Mouse (Mus musculus) brain, embryonic 18.5 days (tissue): ENCODE measurements at regions not wholly inside any gene's neighbourhood (a gene's known extent, or its start where the extent isn't known, plus 50 kb on each side); places are given as distances from the start of the nearest gene placed in this dataset.

Experiments used
- DNase-seq: peaks from one replicate; pipeline ENCODE4 v3.0.0-alpha.2; 2012; ENCODE audit warnings: low read depth, low spot score

DNA sequence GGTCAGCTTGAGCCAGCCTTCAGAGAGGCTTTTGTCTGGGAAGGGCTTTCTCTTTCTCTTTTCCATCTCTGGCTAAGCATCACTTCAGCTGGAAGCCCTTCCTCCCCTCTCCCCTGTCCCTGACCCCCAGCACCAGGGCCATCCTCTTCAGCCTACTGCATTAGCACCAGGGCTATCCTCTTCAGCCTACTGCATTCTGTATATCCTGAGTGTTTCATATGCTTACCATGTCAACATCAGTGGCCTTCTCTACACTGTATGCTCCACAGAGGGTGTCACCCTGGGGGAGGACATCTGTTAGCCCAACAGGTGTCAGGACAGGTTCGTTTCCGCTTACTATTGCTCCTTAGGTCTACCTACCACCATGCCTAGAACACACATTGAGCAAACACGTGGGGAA is 282.5 kb downstream of the Rps24 start:
- DNase-seq = no peak

DNA sequence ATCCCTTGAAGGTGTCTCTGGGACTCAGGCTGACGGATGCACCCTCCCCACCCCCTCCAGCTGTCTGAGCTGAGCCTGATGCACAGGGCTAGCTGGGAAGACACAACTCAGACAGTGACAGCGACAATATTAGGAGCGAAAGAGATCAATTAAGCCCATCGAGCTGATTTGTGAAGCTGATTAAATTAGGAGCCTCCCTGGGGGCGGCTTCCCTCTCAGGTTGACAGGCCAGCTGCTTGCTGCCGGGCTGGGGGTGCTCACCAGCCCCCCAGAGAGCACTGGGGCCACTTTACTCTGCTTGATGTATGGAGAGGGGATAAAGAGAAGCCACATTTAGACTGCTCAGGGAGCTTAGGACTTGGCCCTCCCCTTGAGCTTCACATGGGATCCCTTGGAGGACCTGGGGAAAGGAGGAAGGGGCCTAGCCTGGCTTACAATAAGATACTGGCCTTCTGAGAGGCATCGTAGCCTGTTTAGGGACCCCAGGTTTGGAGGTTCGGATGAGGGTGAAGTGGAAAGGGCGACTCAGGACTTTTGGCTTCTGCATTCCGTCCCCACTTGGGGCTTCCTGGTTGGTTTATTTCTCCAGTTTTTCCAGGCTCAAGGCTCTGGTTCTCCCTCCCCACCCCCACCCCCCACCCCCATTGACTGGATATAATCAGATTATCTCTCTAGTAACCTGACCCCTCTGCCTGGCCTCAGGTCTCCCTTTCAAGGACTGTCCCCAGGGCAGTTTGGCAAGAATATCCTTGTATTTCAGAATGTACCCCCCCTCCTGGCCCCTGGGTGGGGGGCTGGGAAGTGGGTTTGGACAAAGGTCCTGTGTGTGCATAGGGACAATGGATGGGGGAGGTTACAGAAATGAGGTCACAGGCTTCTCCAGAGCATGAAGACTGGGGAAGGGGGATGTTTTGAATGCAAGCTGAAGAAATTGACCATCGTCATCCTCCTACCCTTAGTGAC is 283.4 kb downstream of the Rps24 start:
- no peak for DNase-seq

DNA sequence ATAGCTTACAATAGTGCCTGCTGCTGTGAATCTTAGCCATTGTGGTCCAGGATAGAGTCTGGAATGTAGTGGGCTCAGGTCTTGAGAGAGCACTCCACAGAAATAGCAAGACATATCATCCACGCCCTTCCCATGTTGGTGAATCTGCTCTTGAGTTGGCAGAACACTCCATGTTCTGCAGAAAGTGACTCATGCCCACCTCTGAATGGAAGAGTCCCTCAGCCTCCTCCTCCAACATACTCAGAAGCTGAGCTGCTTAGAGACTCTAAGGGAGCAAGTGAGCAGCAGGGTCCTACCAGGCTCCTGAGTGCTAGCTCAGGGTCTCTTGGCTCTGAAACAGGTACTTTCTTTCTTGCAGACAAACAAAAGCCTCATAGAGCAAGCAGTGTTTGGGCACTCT is 284.7 kb downstream of the Rps24 start:
- no peak for DNase-seq

DNA sequence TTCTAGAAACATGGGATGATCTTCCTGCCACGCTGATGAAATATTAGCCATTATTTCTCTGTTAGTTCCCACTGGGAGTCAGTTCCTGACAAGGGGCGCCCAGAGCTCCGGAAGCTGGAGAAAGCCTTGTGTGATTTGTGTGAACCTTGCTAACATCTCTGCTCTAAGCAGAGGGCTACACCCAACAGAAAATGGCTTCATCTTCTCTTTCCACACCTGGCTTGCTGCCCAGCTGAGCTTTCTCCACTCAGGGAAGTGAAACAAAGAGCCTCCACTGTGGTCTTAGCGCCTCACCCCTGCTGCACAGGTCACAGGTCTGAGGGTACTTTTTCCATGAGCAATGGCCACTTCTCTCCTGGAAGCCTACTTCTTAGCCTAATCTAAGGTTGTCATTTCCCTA is 285.2 kb downstream of the Rps24 start:
- no peak for DNase-seq

DNA sequence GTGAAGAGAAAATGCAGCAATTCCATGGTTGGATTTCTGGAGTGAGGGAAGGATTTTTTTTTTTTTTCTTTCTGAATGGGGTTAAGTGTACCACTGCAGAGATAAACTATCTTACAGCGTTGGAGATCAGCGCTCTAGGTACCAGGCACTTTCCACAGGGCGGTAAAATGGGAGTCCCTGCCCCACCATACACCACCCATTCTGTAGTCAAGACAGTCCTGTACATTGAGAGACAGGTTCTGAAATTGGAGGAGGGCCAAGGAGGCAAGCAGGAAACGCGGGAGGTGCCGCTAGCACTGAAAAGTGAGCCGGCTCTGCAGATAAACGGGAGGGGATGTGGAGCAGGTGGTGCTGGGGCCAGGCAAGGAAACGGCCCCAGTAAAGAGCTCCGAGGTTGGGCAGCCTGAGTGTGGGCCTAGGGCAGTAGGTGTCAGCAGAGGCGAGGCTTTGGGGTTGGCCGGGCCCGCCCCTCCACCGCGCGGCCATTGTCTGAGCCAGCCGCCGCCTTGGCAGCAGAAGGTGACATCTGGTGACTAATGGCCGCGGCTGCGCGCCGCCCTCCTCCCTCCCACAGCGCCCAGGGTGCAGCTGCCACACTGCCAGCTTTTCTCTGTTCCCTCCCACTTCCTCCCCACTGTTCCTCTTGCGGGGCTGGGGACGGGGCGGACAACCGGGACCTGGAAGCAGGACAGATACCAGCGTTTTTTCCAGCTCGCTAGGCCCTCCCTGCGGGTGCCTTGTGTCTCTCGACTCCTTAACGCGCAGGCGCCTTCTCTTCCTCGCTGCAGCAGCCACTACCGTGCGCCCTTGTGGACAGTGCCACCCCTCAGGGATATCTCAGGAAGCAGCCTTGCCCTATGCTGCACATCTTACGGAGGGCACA is 292.1 kb downstream of the Rps24 start:
- peak; percentile 81 for DNase-seq

DNA sequence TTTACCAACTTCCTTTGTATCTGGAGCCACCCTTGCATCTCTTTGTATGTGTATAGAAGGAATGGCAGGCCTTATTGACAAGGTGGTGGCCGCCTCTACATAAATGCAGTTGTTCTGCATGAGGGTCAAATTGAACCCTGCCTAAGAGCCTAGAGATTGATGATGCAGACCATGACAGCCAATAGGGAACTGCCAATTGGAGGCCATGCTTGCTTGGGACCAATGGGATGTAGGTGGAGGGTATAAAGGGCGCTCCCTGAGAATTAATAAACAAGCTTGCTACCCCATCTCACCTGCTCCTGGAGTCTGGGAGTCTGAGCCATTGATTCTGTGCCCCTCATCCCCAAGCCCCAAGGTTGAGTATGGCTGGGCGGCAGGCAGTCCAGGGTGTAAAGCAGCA is 294.7 kb downstream of the Rps24 start:
- no peak for DNase-seq

DNA sequence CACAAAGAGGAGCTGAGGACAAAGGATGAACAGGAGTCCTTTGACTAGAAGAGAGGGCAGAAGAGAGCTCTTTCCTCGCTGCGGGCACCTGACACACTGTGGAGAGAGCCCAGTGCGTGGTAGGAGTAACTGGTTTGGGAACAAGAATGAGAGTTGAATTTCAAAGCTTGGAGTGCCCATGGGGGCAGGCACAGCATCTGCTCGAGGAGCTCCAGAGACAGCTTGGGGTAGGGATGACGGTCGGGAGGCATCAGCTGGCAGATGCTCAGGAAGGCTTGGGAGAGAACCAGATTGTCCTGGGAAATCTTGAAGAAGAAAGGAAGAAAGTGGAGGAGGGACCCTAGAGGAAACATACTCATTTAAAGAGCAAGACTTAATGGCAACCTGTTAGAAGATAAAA is 297.0 kb downstream of the Rps24 start:
- DNase-seq = no peak

DNA sequence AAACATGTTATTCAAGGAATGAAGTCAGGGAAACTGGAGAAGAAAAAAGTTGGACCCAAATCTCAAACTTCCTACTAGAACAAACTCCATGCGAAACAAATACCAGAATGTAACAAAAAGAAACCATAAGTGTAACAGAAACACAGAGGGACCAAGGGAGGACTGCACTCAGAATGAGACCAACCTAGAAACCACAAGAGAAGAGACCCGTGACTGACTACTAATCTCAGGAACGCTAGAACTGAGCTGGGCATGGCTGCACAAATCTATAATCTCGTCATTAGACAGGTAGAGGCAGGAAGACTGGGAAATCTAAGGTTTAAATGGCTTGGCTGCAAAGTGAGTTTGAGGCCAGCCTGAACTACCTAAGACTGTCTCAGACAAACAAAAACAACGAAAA is 298.5 kb downstream of the Rps24 start:
- no peak for DNase-seq

DNA sequence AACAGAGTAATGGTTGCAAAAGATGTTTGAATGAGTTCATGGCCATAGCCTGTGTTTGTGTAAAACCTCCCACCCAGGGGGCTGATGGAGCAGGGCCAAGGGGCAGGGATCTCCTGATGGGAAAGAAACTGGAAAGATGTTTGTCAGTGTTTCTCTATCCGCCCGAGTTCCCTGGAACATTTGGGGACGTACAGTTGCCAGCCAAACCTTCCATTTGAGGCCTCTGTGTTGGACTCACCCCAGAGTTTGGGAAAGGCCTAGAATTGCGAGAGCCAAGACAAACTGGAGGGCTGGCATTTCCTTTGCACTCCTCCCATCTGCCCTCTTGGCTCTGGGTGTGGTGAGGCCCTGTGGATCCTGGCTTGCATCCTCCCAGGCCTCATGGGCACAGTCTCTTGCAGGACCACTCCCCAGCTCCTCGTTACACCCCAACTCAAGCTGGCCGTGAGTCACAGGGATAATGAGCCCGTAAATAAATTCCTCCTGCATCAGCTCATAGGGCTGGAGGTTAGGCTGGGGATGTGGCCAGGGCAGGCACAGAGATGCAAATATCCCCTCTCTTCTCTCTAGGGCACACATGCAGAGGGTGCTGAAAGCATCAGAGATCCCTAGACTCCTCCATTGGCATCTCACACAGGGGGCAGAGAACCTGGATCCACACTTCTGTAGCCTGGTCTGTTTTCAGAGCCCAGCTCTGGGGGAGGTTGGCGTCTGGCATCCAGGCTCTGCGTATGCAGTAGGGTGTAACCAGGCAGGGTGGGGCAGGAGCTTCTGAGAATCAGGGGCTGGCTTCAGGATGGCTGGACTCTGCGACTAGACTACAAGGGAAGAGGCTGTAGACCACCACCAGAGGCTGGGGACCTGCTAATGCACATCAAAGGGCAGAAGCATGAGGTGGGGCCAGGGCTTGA is 306.7 kb downstream of the Rps24 start:
- DNase-seq = peak; percentile 64

DNA sequence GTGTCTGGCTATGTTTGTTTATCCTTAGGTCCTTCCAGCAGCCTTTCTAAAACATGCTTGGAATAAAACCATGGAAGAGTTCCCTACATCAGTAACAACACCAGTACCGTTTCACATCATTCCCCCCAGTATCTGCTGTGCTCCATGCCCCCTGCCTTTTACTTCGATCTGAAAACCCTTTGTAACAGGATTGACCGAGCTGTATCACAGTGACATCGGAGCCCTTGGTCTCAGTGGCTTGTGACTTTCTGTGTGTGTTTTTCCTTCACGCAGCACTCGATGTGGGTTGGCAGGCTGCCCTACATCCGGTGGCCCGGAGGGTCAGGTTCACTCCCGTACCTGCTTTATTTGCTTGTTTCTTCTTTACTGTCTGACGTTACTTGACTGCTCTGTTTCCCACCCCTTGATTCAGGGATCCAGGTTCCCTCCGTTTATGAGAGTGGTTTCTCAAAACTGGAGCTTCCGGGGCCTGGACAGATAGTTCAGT is 307.5 kb downstream of the Rps24 start:
- DNase-seq = no peak

DNA sequence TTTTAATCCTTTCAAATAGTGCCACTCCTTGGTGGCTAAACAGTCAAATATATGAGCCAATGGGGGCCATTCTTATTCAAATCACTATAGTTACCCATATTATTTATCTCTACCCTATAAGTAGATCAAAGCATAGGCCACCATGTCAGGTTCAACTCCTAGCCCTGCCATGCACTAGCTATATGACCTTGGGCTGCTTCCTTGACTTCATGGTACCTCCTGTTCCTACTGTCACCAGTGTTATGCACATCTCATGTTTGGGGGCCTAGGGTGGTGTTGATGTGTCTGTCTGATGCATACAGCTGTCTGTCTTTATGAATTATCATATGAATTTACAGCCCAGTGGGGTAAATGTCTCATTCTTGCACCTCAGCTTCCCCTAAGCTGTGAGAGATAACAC is 310.6 kb downstream of the Rps24 start:
- DNase-seq = no peak

DNA sequence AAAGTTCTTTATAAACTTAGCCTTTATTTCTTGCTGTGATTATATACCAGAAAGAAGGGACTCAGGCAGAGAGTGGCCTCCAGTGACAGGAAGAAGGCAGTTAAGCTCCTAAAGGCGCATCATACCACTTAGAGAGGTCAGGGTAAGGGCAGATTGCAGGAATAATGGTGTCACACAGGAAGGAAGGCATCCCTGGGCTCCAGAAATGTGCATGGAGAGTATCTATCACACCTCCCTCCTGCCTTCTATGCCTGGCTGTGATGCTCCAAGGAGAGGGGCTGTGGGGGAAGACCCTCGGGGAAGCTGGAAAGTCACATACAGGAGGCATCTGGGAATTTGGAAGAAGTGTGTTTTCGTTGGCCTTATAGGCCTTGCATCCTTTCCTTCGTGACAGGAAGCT is 311.1 kb downstream of the Rps24 start:
- DNase-seq = no peak

DNA sequence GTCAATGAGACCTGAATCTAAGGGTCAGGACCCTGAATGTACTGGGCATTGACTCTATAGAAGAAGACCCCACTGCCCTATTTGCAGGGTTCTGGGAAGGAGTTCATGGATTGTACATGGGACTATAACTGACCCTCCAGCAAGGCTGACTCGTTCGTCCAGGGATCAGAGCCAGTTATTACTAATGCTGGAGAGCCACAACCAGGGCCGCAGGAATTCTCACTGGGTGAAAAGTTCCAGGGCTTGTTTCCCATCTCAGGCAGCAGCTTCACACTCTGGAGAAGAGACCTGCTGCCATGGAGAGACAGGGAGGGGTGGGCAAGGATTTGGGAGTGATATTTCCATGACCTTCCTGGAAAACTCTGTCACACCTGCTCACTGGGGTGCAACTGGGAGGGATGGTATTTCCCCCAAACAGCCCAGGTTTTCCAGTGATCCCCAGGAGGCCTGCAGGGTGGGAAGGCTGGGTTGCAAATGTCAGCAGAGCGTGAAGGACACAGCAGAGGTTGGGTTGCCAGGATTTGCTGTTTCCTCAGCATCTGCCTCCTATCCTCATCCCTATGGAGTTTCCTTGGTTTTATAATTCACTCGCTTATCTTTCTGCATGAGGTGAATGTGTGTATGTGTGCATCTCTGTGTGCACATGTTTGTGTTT is 316.2 kb downstream of the Rps24 start:
- no peak for DNase-seq

DNA sequence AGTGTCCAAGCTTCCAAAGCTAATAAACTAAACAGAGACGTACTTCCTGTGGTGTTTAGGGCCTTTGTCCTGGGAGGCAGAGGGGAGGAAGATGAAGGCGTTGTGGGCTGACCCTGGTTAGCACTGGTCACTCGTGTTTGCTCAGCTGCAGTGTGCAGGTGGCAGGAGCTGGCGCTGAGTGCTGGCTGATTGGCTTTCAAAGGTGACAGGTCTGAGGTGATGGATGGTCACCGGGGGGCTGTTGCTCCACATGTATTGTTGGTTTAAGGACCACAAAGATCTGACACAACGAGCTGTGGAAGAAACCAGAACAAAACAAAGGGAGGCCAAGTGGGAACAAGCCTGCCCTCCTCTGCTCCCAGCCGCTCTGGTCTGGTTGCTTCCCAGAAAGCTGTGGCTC is 320.1 kb downstream of the Rps24 start:
- DNase-seq = no peak

DNA sequence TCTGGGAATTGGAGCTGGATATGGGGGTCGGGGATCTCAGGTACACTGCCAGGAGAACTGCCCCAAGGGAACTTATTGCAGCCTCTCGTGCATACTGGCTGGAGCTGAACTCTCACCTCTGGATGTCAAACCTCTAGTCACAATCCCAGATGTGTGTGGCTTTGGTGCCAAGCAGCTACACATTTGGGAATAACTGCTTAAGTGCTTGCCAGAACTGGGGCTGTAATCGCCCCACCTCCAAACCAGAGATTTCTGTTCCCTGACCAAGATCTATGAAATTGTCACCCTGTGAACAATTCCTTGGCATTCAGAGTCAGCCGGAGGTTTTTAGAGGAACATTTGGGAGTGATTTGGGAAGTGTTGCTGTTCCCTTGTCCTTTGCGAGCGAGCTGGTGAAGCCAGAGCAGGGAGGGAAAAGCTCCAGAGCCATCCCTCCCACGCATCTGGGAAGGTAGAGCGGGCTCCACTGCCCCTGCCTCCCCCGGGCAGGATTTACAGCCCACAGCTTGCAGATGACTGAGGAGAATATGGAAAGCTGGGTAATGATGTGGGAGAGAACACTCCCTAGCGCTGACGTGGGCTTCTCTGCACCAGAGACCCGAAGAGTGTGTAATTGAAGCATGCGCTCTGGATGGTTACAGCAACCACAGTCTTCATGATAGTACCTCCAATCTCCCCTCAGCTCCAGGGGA is 336.1 kb downstream of the Rps24 start:
- no peak for DNase-seq

DNA sequence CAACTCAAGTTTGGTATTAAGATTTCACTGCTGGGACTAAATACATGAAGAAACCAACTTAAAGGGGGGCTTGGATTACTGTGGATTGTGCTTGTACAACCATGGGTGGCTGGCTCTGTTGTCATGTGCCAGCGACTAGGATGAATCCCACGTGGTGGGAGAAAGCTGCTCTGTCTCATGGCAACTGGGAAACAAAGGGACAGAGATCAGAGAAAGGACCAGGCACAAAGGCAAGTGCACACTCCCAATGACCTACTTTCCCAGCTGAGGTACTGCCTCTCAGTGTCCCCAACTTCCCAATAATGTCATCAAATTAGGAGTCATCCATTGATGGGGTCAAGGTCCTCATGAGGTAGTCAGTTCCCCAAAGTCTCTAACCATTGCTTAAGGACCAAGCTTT is 337.4 kb downstream of the Rps24 start:
- DNase-seq = no peak

DNA sequence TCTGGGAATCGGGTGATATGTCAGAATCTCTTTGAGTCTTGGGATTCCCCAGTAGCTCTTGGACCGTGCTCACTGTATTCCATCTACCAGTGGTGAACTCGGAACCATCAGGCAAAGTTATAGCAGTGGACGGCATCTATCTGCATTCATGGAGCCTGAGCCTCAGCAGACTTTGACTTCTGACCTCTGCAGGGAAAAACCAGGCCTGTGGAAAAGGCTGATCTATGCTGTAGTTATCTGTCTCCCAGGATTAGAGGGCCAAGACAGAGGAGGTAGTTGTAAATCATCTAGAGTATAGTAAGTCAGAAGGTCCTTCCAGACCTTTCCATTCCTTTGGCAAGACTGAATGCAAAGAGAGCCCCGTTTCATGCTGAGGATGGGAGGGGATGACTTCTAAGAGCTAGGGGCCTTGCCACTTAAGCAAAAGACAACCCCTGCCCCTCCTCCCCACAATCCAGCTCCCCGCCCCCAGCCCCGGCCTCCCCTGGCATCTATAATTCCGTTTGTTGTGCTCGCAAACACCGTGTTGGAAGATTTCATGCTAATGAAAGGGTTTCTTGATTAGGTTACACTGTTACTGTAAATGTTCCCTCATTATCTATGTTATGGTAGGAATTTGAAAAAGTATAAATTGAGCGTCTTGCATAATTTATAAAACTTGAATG is 338.9 kb downstream of the Rps24 start:
- DNase-seq = no peak

DNA sequence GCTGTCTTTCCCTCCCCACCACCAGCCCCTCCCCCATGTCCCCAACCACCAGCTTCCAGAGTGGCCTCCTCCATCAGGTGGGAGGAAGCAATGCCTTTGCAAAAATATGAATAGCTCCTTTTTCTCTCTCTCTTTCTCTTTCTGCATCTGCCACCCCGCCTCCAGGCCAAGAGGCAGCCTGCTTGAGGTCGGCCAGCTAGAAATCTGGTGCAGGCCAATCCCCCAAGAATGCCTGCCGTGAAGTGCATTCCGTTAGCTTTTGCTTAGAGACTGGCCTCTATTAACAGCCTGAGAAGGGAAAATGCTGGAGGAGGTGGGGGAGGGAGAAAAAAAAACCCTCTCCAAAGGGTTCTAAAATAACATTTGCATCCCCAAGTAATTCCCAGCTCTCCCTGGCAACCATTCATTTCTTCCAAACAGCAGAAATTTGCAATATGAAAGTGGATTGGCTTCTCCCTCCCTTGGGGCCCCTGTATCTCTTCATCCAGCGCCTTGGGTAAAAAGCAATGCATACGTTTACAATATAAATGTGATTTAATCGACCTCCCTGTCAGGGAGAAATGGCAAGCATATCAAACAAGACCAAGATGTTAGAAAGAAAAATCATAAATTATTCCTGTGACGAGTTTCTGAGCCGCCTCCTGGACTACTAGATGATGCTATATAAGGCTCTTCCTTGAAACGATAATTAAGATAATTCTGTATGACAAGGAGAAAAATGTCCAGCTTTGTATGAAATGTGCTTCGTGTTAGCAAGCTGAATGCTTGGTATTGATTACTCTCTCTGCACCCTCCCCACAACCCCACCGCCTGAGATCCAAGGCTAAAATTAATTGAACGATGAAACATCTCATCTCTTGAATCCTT is 339.8 kb downstream of the Rps24 start:
- peak; percentile 39 for DNase-seq
